Mouse (Mus musculus): Measurements from ENCODE around the gene Prodh2. TPM values are rescaled to one million over a fixed set of nuclear protein-coding genes. Genes with fewer than 3 reads are reported as not detected.
"Not testable (repeated sequence)": the region's sequence is repeated elsewhere in the genome, so short reads cannot be mapped to it uniquely, and the experiment has no call there.

Gene Prodh2
- total RNA-seq, 2 experiments from 2014 or later: not detected

- intact Hi-C loops (cut with DNase I): no loop called here
These were observed 15.7 kb upstream of the Prodh2 start for GRCm38 (mm10) chr7:30477415-30478381.

GRCm38 (mm10) chr7:30484250-30484649 lies 9.2 kb upstream of the Prodh2 start:
- intact Hi-C loops (cut with DNase I): no loop called here
- DNase-seq (ENCODE audit: low spot score in 2 of 2): no peak

More at GRCm38 (mm10) chr7:30477415-30478381, 15.7 kb upstream of the Prodh2 start:
- DNase-seq (ENCODE audit: low spot score in 2 of 2): peak; percentile 52 to 81

GRCm38 (mm10) chr7:30490251-30490956 lies 3.0 kb upstream of the Prodh2 start:
- intact Hi-C loops (cut with DNase I): loop anchor here (5.0 kb wide), 2 partner anchors 48 to 62 kb away; partner anchors contain the start of genes Hspb6 and Proser3
- DNase-seq (ENCODE audit: low spot score in 2 of 2): peak; percentile 31 to 48

GRCm38 (mm10) chr7:30490957-30491307 lies 2.5 kb upstream of the Prodh2 start:
- peak in 1 of 2 experiments; percentile 3 for DNase-seq (ENCODE audit: low spot score in 2 of 2)
- intact Hi-C loops (cut with DNase I): loop anchor here (5.0 kb wide), 2 partner anchors 49 to 61 kb away; partner anchors contain the start of genes Hspb6 and Proser3

- intact Hi-C loops (cut with DNase I): loop anchor here (5.0 kb wide), 2 partner anchors 50 to 60 kb away; partner anchors contain the start of genes Hspb6 and Proser3
- DNase-seq (ENCODE audit: low spot score in 2 of 2): peak; percentile 57 to 72
These were observed 657 bp upstream of the Prodh2 start for GRCm38 (mm10) chr7:30492765-30493164.

- DNase-seq (ENCODE audit: low spot score in 2 of 2); intact Hi-C loops (cut with DNase I): not testable (repeated sequence)
These were observed 2.2 kb downstream of the Prodh2 start for GRCm38 (mm10) chr7:30495506-30496042.

GRCm38 (mm10) chr7:30501159-30501558 lies 7.7 kb downstream of the Prodh2 start:
- intact Hi-C loops (cut with DNase I); DNase-seq (ENCODE audit: low spot score in 2 of 2): not testable (repeated sequence)

GRCm38 (mm10) chr7:30508061-30508460 lies 14.6 kb downstream of the Prodh2 start:
- intact Hi-C loops (cut with DNase I): no loop called here
- no peak for DNase-seq (ENCODE audit: low spot score in 2 of 2)

- DNase-seq (ENCODE audit: low spot score in 2 of 2): no peak
- intact Hi-C loops (cut with DNase I): no loop called here
These were observed 21.8 kb downstream of the Prodh2 start for GRCm38 (mm10) chr7:30515003-30515760.

GRCm38 (mm10) chr7:30518325-30518724 lies 24.9 kb downstream of the Prodh2 start:
- no peak for DNase-seq (ENCODE audit: low spot score in 2 of 2)
- intact Hi-C loops (cut with DNase I): no loop called here

GRCm38 (mm10) chr7:30520396-30520795 lies 27.0 kb downstream of the Prodh2 start:
- DNase-seq (ENCODE audit: low spot score in 2 of 2): no peak
- intact Hi-C loops (cut with DNase I): no loop called here

- DNase-seq (ENCODE audit: low spot score in 2 of 2): no peak
- intact Hi-C loops (cut with DNase I): no loop called here
These were observed 27.4 kb downstream of the Prodh2 start for GRCm38 (mm10) chr7:30520856-30521255.

- DNase-seq (ENCODE audit: low spot score in 2 of 2): no peak
- intact Hi-C loops (cut with DNase I): no loop called here
These were observed 29.4 kb downstream of the Prodh2 start for GRCm38 (mm10) chr7:30522871-30523270.

GRCm38 (mm10) chr7:30524487-30524886 lies 31.1 kb downstream of the Prodh2 start:
- intact Hi-C loops (cut with DNase I): no loop called here

GRCm38 (mm10) chr7:30525954-30526353 lies 32.5 kb downstream of the Prodh2 start:
- intact Hi-C loops (cut with DNase I): no loop called here
- no peak for DNase-seq (ENCODE audit: low spot score in 2 of 2)

More at GRCm38 (mm10) chr7:30524487-30524886, 31.1 kb downstream of the Prodh2 start:
- DNase-seq (ENCODE audit: low spot score in 2 of 2): no peak

- DNase-seq (ENCODE audit: low spot score in 2 of 2): no peak
- intact Hi-C loops (cut with DNase I): no loop called here
These were observed 33.0 kb downstream of the Prodh2 start for GRCm38 (mm10) chr7:30526399-30526798.

GRCm38 (mm10) chr7:30526981-30527380 lies 33.6 kb downstream of the Prodh2 start:
- DNase-seq (ENCODE audit: low spot score in 2 of 2): no peak
- intact Hi-C loops (cut with DNase I): no loop called here

- peak; percentile 73 to 93 for DNase-seq (ENCODE audit: low spot score in 2 of 2)
- intact Hi-C loops (cut with DNase I): no loop called here
These were observed 37.9 kb downstream of the Prodh2 start for GRCm38 (mm10) chr7:30531291-30531815.

GRCm38 (mm10) chr7:30532931-30533330 lies 39.5 kb downstream of the Prodh2 start:
- peak in 1 of 2 experiments; percentile 42 for DNase-seq (ENCODE audit: low spot score in 2 of 2)
- intact Hi-C loops (cut with DNase I): no loop called here
